Mouse (Mus musculus) olfactory bulb, adult 2 months (tissue): ENCODE measurements around the gene Zfp456.

Experiments used
- CTCF ChIP-seq: fragments of 200-500 bp; IDR thresholded peaks from 2 replicates; pipeline ENCODE4 v1.5.1; 2012; ENCODE audit warnings: low read depth, mild to moderate bottlenecking, low read length, moderate library complexity; ENCODE audit not compliant: insufficient read depth
- POLR2A ChIP-seq: fragments of 200-500 bp; IDR thresholded peaks from 2 replicates; pipeline ENCODE4 v1.6.1; 2012; ENCODE audit warnings: mild to moderate bottlenecking, low read depth, low read length, moderate library complexity; ENCODE audit not compliant: insufficient read depth

GRCm38 (mm10) chr13:67343422-67343821 lies 32.2 kb downstream of the Zfp456 start:
- TF ChIP-seq CTCF (no peak), POLR2A (no peak)
